ENCODE assay signal across 29 mouse cellular contexts in genomic region chr17:15409261-15409660, GRCm38 (mm10). TPM values are rescaled to one million over a fixed set of nuclear protein-coding genes. Genes with fewer than 3 reads are reported as not detected.
DNase-seq lines count a peak whose midpoint lies in the region; ATAC-seq and TF ChIP-seq lines count a peak whose summit lies in the region.
"Had no signal": no experiment of that assay in that cellular context is flagged by ENCODE, and none has a peak within 500 bp of the region (broad histone marks: within the 10 kb centered on the region; RNA-seq: fewer than 3 reads in every experiment).

No protein-coding gene starts in this region.

- H3K9me3 ChIP-seq in midbrain, embryonic 11.5 days (ENCODE audit: control insufficient read depth, low read length) = no peaks in the 10 kb centered on the region
- H3K9me3 ChIP-seq in midbrain, embryonic 14.5 days (ENCODE audit: control insufficient read depth, low read length) = no peaks in the 10 kb centered on the region
- H3K9me3 ChIP-seq in E14TG2a.4 (ENCODE audit: low read length) = no peaks in the 10 kb centered on the region
- H3K9me3 ChIP-seq: embryonic facial prominence, embryonic 12.5 days; forebrain, embryonic 10.5 days; forebrain, embryonic 15.5 days; liver, embryonic 15.5 days; lung, embryonic 15.5 days; midbrain, embryonic 12.5 days had no signal

- H3K4me3 ChIP-seq in layer of hippocampus, adult 2 months = no peak overlapping the region
- H3K4me3 ChIP-seq in midbrain, embryonic 11.5 days (ENCODE audit: low read depth, low read length) = no peak overlapping the region
- no peak overlapping the region for H3K4me3 ChIP-seq in midbrain, embryonic 14.5 days (replicated peaks; ENCODE audit: low read depth, low read length)
- H3K4me3 ChIP-seq in E14TG2a.4 (replicated peaks; ENCODE audit: low read length) = peak overlapping the region; percentile 35; the same call in 1 of the 2 replicates
- H3K4me3 ChIP-seq: embryonic facial prominence, embryonic 12.5 days; forebrain, embryonic 10.5 days; forebrain, embryonic 15.5 days; liver, embryonic 15.5 days; lung, embryonic 15.5 days; midbrain, embryonic 12.5 days had no signal

- peak; percentile 23 to 48 for DNase-seq in frontal cortex, adult 2 months (ENCODE audit: extremely low spot score in 1 of 2, low spot score in 1 of 2)
- no peak for DNase-seq in frontal cortex, postnatal 10 days (ENCODE audit: low spot score in 2 of 2)
- peak; percentile 45 for DNase-seq in layer of hippocampus, adult 9-11 months
- DNase-seq in layer of hippocampus, adult 2 months (ENCODE audit: low spot score in 2 of 2) = no peak
- DNase-seq in midbrain, embryonic 11.5 days (ENCODE audit: low spot score, missing footprints) = peak; percentile 83
- DNase-seq in midbrain, embryonic 14.5 days = no peak
- DNase-seq: adrenal gland, postnatal 10 days; cerebellum, adult 9-11 months; embryo, embryonic 11 days; gastrocnemius, postnatal 14 days; kidney, adult 9 months; kidney, postnatal 14 days; layer of hippocampus, postnatal 36 days; liver; thymus, postnatal 25 days had no signal

- 88% methylated on average over 10 of the region's 10 CpGs for WGBS in midbrain, embryonic 11.5 days
- 91% methylated on average over 10 of the region's 10 CpGs for whole genome bisulfite sequencing in midbrain, embryonic 14.5 days

- no peaks in the 10 kb centered on the region for H3K4me1 ChIP-seq in midbrain, embryonic 11.5 days (ENCODE audit: control insufficient read depth, insufficient read depth, low read length)
- no peaks in the 10 kb centered on the region for H3K4me1 ChIP-seq in midbrain, embryonic 14.5 days (ENCODE audit: control insufficient read depth, insufficient read depth, low read length)
- H3K4me1 ChIP-seq in E14TG2a.4 (replicated peaks; ENCODE audit: low read depth, low read length) = peaks cover 6% of the 10 kb centered on the region; the same call in 1 of the 2 replicates
- H3K4me1 ChIP-seq: embryonic facial prominence, embryonic 12.5 days; forebrain, embryonic 10.5 days; forebrain, embryonic 15.5 days; liver, embryonic 15.5 days; lung, embryonic 15.5 days; midbrain, embryonic 12.5 days had no signal

- peaks cover 14% of the 10 kb centered on the region for H3K36me3 ChIP-seq in midbrain, embryonic 11.5 days (ENCODE audit: control insufficient read depth, insufficient read depth, low read length)
- peaks cover 92% of the 10 kb centered on the region for H3K36me3 ChIP-seq in midbrain, embryonic 14.5 days (ENCODE audit: control insufficient read depth, insufficient read depth, low read length)
- H3K36me3 ChIP-seq in E14TG2a.4 (ENCODE audit: insufficient read depth, low read length) = no peaks in the 10 kb centered on the region

- no peaks in the 10 kb centered on the region for H3K27me3 ChIP-seq in midbrain, embryonic 11.5 days (ENCODE audit: control insufficient read depth, insufficient read depth, low read length)
- no peaks in the 10 kb centered on the region for H3K27me3 ChIP-seq in midbrain, embryonic 14.5 days (ENCODE audit: control insufficient read depth, insufficient read depth, low read length)
- H3K27me3 ChIP-seq in E14TG2a.4 (ENCODE audit: insufficient read depth, low read length) = peaks cover 4% of the 10 kb centered on the region; the same call in 1 of the 2 replicates
- H3K27me3 ChIP-seq: embryonic facial prominence, embryonic 12.5 days; forebrain, embryonic 15.5 days; liver, embryonic 15.5 days; lung, embryonic 15.5 days; midbrain, embryonic 12.5 days; Patski had no signal

- ATAC-seq in midbrain, embryonic 11.5 days (ENCODE audit: low FRiP score) = no peak
- ATAC-seq in midbrain, embryonic 14.5 days (ENCODE audit: low FRiP score, low TSS enrichment) = no peak
- ATAC-seq in erythroid progenitor cell, adult 5-6 weeks (replicated peaks; ENCODE audit: low FRiP score, poor library complexity, severe bottlenecking) = no peak
- ATAC-seq: forebrain, embryonic 15.5 days; intestine, postnatal 0 days; Patski had no signal

- no peak for TF ChIP-seq CTCF in layer of hippocampus, adult 2 months (conservative IDR thresholded peaks at IDR 0.05)
- TF ChIP-seq CTCF in E14TG2a.4 (conservative IDR thresholded peaks at IDR 0.05; ENCODE audit: low read length) = no peak

- H3K9ac ChIP-seq in midbrain, embryonic 11.5 days (ENCODE audit: low read length) = no peak overlapping the region
- no peak overlapping the region for H3K9ac ChIP-seq in midbrain, embryonic 14.5 days (replicated peaks; ENCODE audit: low read length)
- H3K9ac ChIP-seq: embryonic facial prominence, embryonic 12.5 days; forebrain, embryonic 15.5 days; hindbrain, embryonic 14.5 days; liver, embryonic 15.5 days; lung, embryonic 15.5 days; midbrain, embryonic 12.5 days had no signal

- no peak overlapping the region for H3K4me2 ChIP-seq in midbrain, embryonic 11.5 days
- H3K4me2 ChIP-seq in midbrain, embryonic 14.5 days (ENCODE audit: low read length) = no peak overlapping the region
- H3K4me2 ChIP-seq: embryonic facial prominence, embryonic 12.5 days; forebrain, embryonic 15.5 days; heart, embryonic 11.5 days; hindbrain, embryonic 14.5 days; liver, embryonic 15.5 days; lung, embryonic 15.5 days; midbrain, embryonic 12.5 days had no signal

- H3K27ac ChIP-seq in layer of hippocampus, adult 2 months = no peak overlapping the region
- no peak overlapping the region for H3K27ac ChIP-seq in midbrain, embryonic 11.5 days (ENCODE audit: low read depth, low read length)
- H3K27ac ChIP-seq in midbrain, embryonic 14.5 days (replicated peaks; ENCODE audit: low read depth, low read length) = no peak overlapping the region
- H3K27ac ChIP-seq: embryonic facial prominence, embryonic 12.5 days; forebrain, embryonic 10.5 days; forebrain, embryonic 15.5 days; hindbrain, embryonic 14.5 days; liver, embryonic 15.5 days; lung, embryonic 15.5 days; midbrain, embryonic 12.5 days had no signal

RNA-seq across cellular contexts. Expression of gene Fam120b, which starts 13.3 kb away (rescaled TPM):
- 31.3 and 31.4 TPM in 2 replicates for polyA plus RNA-seq in frontal cortex, adult 2 months (2012; rRNA removed)
- 10 to 100 TPM; 49.0 to 49.2 TPM for total RNA-seq in layer of hippocampus, adult 2 months (2021)
- 32.2 and 36.3 TPM in 2 replicates for polyA plus RNA-seq in midbrain, embryonic 11.5 days (2014; fragmentation: Nextera tagmentation; extraction: Ambion mirVana)
- polyA plus RNA-seq in midbrain, embryonic 14.5 days (2014; fragmentation: Nextera tagmentation; extraction: Ambion mirVana) = 36.9 and 49.1 TPM in 2 replicates
- 0.36 and 2.9 TPM in 2 replicates for total RNA-seq in erythroid progenitor cell, adult 5-6 weeks (2015; ENCODE audit: low replicate concordance)
- 2.8 and 5.9 TPM in 2 replicates for total RNA-seq in erythroid progenitor cell, adult 5-6 weeks (2017; ENCODE audit: low replicate concordance)

RNA-seq across cellular contexts. Expression of gene Dll1, which starts 32.6 kb away (rescaled TPM):
- polyA plus RNA-seq in frontal cortex, adult 2 months (2012; rRNA removed) = 13.9 and 14.7 TPM in 2 replicates
- 10 to 100 TPM in 1 of 2 experiments, 1 to 10 TPM in 1; 8.8 to 14.0 TPM for total RNA-seq in layer of hippocampus, adult 2 months (2021)
- 61.4 and 68.6 TPM in 2 replicates for polyA plus RNA-seq in midbrain, embryonic 11.5 days (2014; fragmentation: Nextera tagmentation; extraction: Ambion mirVana)
- 23.5 and 24.4 TPM in 2 replicates for polyA plus RNA-seq in midbrain, embryonic 14.5 days (2014; fragmentation: Nextera tagmentation; extraction: Ambion mirVana)
- not detected in 2 replicates for total RNA-seq in erythroid progenitor cell, adult 5-6 weeks (2015; ENCODE audit: low replicate concordance)
- not detected in 2 replicates for total RNA-seq in erythroid progenitor cell, adult 5-6 weeks (2017; ENCODE audit: low replicate concordance)
- total RNA-seq: megakaryocyte progenitor cell, adult 5-6 weeks; MEL had no signal

Comparison
In these comparisons a context has a peak if more than half of its experiments do, and no peak if none do; other contexts are left out.
1. DNase-seq: peak in frontal cortex, adult 2 months (2 of 2), layer of hippocampus, adult 9-11 months (single experiment) and midbrain, embryonic 11.5 days (single experiment); none in frontal cortex, postnatal 10 days (0 of 2), layer of hippocampus, adult 2 months (0 of 2) and midbrain, embryonic 14.5 days (single experiment).